Mouse (Mus musculus): Measurements from ENCODE around the gene Ppp4r2. TPM values are rescaled to one million over a fixed set of nuclear protein-coding genes. Genes with fewer than 3 reads are reported as not detected.

Ppp4r2 gene
- polyA plus RNA-seq, 1 experiment from 2014 or later, result 29.5 TPM

DNA sequence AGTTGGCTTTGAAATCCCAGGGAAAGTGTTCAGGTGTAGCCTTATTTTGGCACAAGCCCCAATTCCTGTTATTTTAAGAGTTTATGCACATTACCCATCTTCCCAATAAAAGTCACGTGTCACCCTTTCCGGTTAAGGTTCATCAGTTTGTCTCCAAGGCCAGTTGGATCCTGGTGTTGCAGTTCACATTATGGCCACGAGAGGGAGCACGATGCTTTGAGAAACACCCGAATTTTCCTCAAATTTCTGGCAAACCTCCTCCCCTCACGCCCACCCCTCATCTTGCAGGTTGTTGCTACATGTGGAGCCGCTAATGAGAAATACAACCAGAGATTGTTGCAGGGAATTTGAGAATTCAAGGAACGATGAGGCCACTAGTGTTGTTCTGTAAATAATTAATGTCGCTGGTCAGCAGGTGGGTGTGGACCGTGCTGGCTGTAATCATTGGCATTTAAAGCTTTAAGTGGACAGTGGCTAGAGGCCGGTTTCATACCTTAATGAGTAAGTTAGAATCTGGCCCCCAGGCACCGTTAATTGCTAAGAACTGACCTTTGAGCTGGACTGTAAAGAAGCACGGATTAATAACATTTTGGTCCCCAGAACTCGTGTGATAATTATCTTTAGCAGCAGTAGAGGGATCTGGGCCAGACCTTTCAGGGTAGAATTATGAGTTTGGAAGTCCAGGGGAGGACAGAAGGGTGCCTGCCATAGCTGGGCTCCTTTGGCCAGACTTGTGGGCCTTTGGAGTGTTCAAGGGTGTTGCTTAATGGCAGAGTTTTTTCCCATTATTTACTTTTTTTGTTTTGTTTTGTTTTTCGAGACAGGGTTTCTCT lies 49.2 kb downstream of the Ppp4r2 start:
- Histone ChIP-seq H3K4me3 (ENCODE audit: low read depth, low read length) (no peak overlapping the region), H3K27me3 (replicated peaks; ENCODE audit: control insufficient read depth, insufficient read depth, low read length) (0 out of 2 replicates have a peak, but pooled peaks cover 3% of the 10 kb centered on the region), H3K9me3 (ENCODE audit: control insufficient read depth, low read length) (no peaks in the 10 kb centered on the region), H3K27ac (ENCODE audit: low read depth) (no peak overlapping the region), H3K36me3 (ENCODE audit: control insufficient read depth, insufficient read depth, low read length) (no peaks in the 10 kb centered on the region), H3K4me2 (ENCODE audit: low read length) (peak overlapping the region; percentile 40), H3K9ac (ENCODE audit: low read length) (no peak overlapping the region), H3K4me1 (replicated peaks; ENCODE audit: control insufficient read depth, insufficient read depth, low read length) (no peaks in the 10 kb centered on the region; the same call in 1 of the 2 replicates)
- no peak; the same call in 1 of the 2 replicates for ATAC-seq (replicated peaks; ENCODE audit: low FRiP score, low TSS enrichment, low read depth)
- DNase-seq (ENCODE audit: low spot score), result peak; percentile 93
- 17% methylated on average over 15 of the region's 15 CpGs for WGBS

DNA sequence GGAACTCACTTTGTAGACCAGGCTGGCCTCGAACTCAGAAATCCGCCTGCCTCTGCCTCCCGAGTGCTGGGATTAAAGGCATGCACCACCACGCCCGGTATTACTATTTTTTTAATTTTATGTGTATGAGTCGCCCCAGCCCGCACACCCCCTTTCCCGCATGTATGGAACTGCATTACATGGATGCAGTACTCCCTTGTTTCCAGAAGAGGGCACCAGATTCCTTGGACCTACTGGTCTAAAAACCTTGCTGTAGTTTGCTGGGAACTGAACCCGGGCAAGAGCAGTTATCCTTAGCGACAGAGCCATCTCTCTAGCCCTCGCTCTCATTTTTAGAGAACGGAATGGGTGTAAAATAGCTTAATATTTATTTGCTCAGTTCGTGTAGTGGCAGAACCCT lies 49.8 kb downstream of the Ppp4r2 start:
- Histone ChIP-seq H3K4me3 (ENCODE audit: low read depth, low read length) (no peak overlapping the region), H3K9me3 (ENCODE audit: control insufficient read depth, low read length) (no peaks in the 10 kb centered on the region), H3K27ac (ENCODE audit: low read depth) (no peak overlapping the region), H3K4me2 (ENCODE audit: low read length) (no peak overlapping the region), H3K36me3 (ENCODE audit: control insufficient read depth, insufficient read depth, low read length) (no peaks in the 10 kb centered on the region), H3K4me1 (replicated peaks; ENCODE audit: control insufficient read depth, insufficient read depth, low read length) (no peaks in the 10 kb centered on the region; the same call in 1 of the 2 replicates), H3K9ac (ENCODE audit: low read length) (no peak overlapping the region), H3K27me3 (replicated peaks; ENCODE audit: control insufficient read depth, insufficient read depth, low read length) (0 out of 2 replicates have a peak, but pooled peaks cover 3% of the 10 kb centered on the region)
- no peak for DNase-seq (ENCODE audit: low spot score)
- WGBS, result 59% methylated on average over 12 of the region's 13 CpGs
- no peak for ATAC-seq (replicated peaks; ENCODE audit: low FRiP score, low TSS enrichment, low read depth)

DNA sequence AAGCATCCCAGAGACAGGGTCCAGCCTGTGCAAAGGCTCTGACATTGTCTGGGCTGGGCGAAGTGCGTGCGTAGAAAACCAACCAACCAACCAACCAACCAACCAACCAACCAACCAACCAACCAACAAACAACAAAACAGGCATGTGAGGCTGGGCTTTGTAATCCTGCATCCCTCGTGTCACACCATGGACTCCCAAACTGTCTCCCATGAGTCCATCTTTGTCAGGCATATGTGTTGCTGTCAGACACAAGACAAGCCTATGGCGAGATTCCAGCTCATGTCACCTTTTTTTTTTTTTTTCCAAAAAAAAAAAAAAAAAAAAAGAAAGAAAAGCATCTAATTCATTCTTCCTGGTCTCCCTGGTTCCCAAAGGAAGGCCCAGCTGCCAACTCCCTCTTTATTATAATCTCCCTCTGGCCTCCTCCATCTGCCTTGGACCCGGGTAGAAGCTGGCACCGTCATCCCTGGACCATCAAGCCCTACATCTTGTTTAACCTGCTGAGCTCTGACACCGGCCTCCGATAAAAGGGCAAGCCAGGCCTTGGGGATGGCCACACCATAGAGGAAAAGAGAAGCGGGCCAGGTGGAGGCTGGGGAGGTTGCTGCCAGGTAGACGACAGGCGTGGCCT lies 51.3 kb downstream of the Ppp4r2 start:
- H3K9me3 ChIP-seq (ENCODE audit: control insufficient read depth, low read length), result no peaks in the 10 kb centered on the region
- H3K4me1 ChIP-seq (replicated peaks; ENCODE audit: control insufficient read depth, insufficient read depth, low read length), result no peaks in the 10 kb centered on the region; the same call in 1 of the 2 replicates
- H3K4me3 ChIP-seq (ENCODE audit: low read depth, low read length), result no peak overlapping the region
- no peak overlapping the region for H3K27ac ChIP-seq (ENCODE audit: low read depth)
- DNase-seq (ENCODE audit: low spot score) (no peak), ATAC-seq (replicated peaks; ENCODE audit: low FRiP score, low TSS enrichment, low read depth) (no peak)
- H3K27me3 ChIP-seq (replicated peaks; ENCODE audit: control insufficient read depth, insufficient read depth, low read length), result 0 out of 2 replicates have a peak, but pooled peaks cover 3% of the 10 kb centered on the region
- H3K4me2 ChIP-seq (ENCODE audit: low read length), result no peak overlapping the region
- 93% methylated on average over 12 of the region's 12 CpGs for WGBS
- no peaks in the 10 kb centered on the region for H3K36me3 ChIP-seq (ENCODE audit: control insufficient read depth, insufficient read depth, low read length)
- H3K9ac ChIP-seq (ENCODE audit: low read length), result no peak overlapping the region

DNA sequence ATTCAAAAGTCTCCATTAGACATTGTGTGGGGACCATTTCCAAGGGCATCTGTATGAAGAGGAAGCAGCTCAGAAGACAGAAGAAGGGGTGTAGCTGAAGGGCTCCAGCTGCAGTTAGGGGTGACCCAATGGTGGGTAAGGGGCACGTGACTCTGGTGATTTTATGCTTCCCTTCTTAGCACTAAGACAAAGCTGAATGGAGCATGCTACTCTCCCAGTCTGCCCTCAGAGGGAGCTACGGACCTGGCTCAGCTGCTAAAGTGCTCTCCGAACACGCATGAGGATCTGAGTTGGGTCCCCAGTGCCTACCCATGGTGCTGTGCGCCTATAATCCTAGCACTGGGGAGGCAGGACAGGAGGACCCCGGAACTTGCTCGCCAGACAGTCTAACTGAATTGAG lies 52.0 kb downstream of the Ppp4r2 start:
- ATAC-seq (replicated peaks; ENCODE audit: low FRiP score, low TSS enrichment, low read depth), result no peak

DNA sequence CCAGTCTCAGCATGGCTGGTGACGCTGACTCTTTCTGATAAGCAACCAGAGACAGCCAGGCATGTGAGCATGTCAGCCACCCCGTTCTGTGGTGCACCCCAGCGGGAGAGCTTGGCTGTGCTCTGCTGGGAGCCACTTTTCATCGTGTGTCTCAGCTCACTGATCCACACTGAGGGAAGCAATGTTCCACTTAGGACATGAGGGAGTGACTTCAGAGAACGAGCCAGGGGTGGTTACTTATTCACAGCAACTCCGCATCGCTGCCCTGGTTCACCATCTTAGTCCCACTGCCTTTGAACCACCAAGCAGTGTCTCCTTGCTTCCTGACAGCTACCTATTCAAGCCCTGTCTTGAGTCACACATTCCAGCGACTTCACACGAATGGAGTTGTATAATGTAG lies 53.6 kb downstream of the Ppp4r2 start:
- H3K27ac ChIP-seq (ENCODE audit: low read depth), result no peak overlapping the region
- WGBS, result 87% methylated on average over 9 of the region's 9 CpGs
- no peak overlapping the region for H3K4me2 ChIP-seq (ENCODE audit: low read length)
- no peaks in the 10 kb centered on the region for H3K36me3 ChIP-seq (ENCODE audit: control insufficient read depth, insufficient read depth, low read length)
- H3K9me3 ChIP-seq (ENCODE audit: control insufficient read depth, low read length), result no peaks in the 10 kb centered on the region
- no peak overlapping the region for H3K4me3 ChIP-seq (ENCODE audit: low read depth, low read length)
- H3K27me3 ChIP-seq (replicated peaks; ENCODE audit: control insufficient read depth, insufficient read depth, low read length), result no peaks in the 10 kb centered on the region
- ATAC-seq (replicated peaks; ENCODE audit: low FRiP score, low TSS enrichment, low read depth) (no peak), DNase-seq (ENCODE audit: low spot score) (no peak)
- H3K9ac ChIP-seq (ENCODE audit: low read length), result no peak overlapping the region
- H3K4me1 ChIP-seq (replicated peaks; ENCODE audit: control insufficient read depth, insufficient read depth, low read length), result no peaks in the 10 kb centered on the region; the same call in 1 of the 2 replicates

More for the DNA sequence above, 52.0 kb downstream of the Ppp4r2 start:
- no peak overlapping the region for H3K4me3 ChIP-seq (ENCODE audit: low read depth, low read length)
- H3K27me3 ChIP-seq (replicated peaks; ENCODE audit: control insufficient read depth, insufficient read depth, low read length), result 0 out of 2 replicates have a peak, but pooled peaks cover 3% of the 10 kb centered on the region
- no peak for DNase-seq (ENCODE audit: low spot score)
- WGBS, result 67% methylated on average over 7 of the region's 7 CpGs
- no peaks in the 10 kb centered on the region for H3K36me3 ChIP-seq (ENCODE audit: control insufficient read depth, insufficient read depth, low read length)
- no peak overlapping the region for H3K9ac ChIP-seq (ENCODE audit: low read length)
- no peak overlapping the region for H3K4me2 ChIP-seq (ENCODE audit: low read length)
- H3K4me1 ChIP-seq (replicated peaks; ENCODE audit: control insufficient read depth, insufficient read depth, low read length), result no peaks in the 10 kb centered on the region; the same call in 1 of the 2 replicates
- H3K27ac ChIP-seq (ENCODE audit: low read depth), result no peak overlapping the region
- no peaks in the 10 kb centered on the region for H3K9me3 ChIP-seq (ENCODE audit: control insufficient read depth, low read length)

DNA sequence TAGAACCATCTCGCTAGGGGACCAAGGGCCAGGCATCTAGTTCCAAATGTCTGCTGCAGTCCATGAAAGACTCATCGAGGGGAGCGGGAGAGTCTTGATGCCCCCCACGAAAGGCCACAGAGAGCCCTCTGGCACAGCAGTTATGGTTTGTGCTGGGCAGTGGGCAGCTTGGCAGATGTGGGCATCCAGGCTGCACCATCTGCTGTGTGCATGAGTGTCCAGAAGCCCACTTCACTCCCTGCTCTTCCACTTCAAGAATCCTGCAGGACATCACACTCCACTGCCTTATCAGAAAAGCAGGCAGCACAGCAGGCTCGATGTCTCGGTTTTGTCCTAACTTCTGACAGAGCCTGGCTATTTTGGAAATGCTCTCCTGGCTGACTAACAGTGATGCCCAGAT lies 55.9 kb downstream of the Ppp4r2 start:
- DNase-seq (ENCODE audit: low spot score) (no peak), ATAC-seq (replicated peaks; ENCODE audit: low FRiP score, low TSS enrichment, low read depth) (no peak)
- 85% methylated on average over 6 of the region's 6 CpGs for whole genome bisulfite sequencing
- Histone ChIP-seq H3K4me3 (ENCODE audit: low read depth, low read length) (no peak overlapping the region), H3K36me3 (ENCODE audit: control insufficient read depth, insufficient read depth, low read length) (no peaks in the 10 kb centered on the region), H3K4me1 (replicated peaks; ENCODE audit: control insufficient read depth, insufficient read depth, low read length) (no peaks in the 10 kb centered on the region), H3K9me3 (ENCODE audit: control insufficient read depth, low read length) (no peaks in the 10 kb centered on the region), H3K4me2 (ENCODE audit: low read length) (no peak overlapping the region), H3K27ac (ENCODE audit: low read depth) (no peak overlapping the region), H3K9ac (ENCODE audit: low read length) (no peak overlapping the region), H3K27me3 (replicated peaks; ENCODE audit: control insufficient read depth, insufficient read depth, low read length) (no peaks in the 10 kb centered on the region)

DNA sequence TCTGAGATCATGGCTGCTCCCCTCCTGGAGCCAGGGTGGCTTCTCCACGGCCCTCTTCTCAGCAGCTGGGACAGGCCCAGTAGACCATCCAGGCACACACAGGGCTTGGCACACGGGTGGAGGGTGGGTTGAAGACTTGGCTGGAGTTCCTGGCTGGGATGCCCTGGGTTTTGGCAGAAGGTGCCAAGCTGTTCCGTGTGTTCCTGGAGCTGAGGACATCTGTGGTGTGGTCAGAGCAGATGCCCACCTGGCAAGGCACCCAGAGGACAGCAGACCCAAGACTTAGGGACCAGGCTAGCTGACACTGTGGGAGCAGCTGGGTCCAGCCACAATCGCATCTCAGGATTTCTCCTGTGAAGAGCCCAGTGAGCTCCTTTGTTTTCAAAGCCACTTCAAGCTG lies 59.1 kb downstream of the Ppp4r2 start:
- 86% methylated on average over 4 of the region's 4 CpGs for WGBS
- Histone ChIP-seq H3K4me2 (ENCODE audit: low read length) (no peak overlapping the region), H3K27me3 (replicated peaks; ENCODE audit: control insufficient read depth, insufficient read depth, low read length) (no peaks in the 10 kb centered on the region), H3K36me3 (ENCODE audit: control insufficient read depth, insufficient read depth, low read length) (no peaks in the 10 kb centered on the region), H3K27ac (ENCODE audit: low read depth) (no peak overlapping the region), H3K9ac (ENCODE audit: low read length) (no peak overlapping the region), H3K4me1 (replicated peaks; ENCODE audit: control insufficient read depth, insufficient read depth, low read length) (no peaks in the 10 kb centered on the region), H3K9me3 (ENCODE audit: control insufficient read depth, low read length) (no peaks in the 10 kb centered on the region), H3K4me3 (ENCODE audit: low read depth, low read length) (no peak overlapping the region)
- ATAC-seq (replicated peaks; ENCODE audit: low FRiP score, low TSS enrichment, low read depth) (no peak), DNase-seq (ENCODE audit: low spot score) (no peak)

DNA sequence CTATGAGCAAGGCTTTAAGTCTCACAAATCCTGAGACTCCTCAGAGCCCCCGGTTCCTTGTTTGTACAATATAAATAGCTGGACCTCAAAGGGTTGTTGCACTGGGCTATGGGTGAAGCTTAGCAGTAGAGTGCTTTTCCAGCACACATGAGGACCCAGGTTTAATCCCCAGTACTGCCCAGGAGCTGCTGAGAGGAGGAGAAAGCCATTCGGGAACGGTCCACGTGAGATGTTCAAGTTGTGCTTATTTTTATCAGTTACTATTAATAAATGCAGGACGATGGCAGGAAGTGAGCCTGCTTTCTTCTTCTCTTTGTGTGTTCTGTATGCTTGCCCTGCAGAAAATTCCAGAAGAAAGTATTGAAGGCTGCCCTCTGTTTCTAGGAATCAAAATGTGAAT lies 59.7 kb downstream of the Ppp4r2 start:
- 58% methylated on average over 5 of the region's 5 CpGs for WGBS
- Histone ChIP-seq H3K9me3 (ENCODE audit: control insufficient read depth, low read length) (no peaks in the 10 kb centered on the region), H3K4me2 (ENCODE audit: low read length) (no peak overlapping the region), H3K27me3 (replicated peaks; ENCODE audit: control insufficient read depth, insufficient read depth, low read length) (no peaks in the 10 kb centered on the region), H3K4me1 (replicated peaks; ENCODE audit: control insufficient read depth, insufficient read depth, low read length) (no peaks in the 10 kb centered on the region), H3K36me3 (ENCODE audit: control insufficient read depth, insufficient read depth, low read length) (no peaks in the 10 kb centered on the region), H3K27ac (ENCODE audit: low read depth) (no peak overlapping the region), H3K4me3 (ENCODE audit: low read depth, low read length) (no peak overlapping the region), H3K9ac (ENCODE audit: low read length) (no peak overlapping the region)
- DNase-seq (ENCODE audit: low spot score), result no peak
- no peak for ATAC-seq (replicated peaks; ENCODE audit: low FRiP score, low TSS enrichment, low read depth)
